Mouse (Mus musculus): ENCODE data around the gene Trp53bp1. TPM values are rescaled to one million over a fixed set of nuclear protein-coding genes. Genes with fewer than 3 reads are reported as not detected.

Gene Trp53bp1
- total RNA-seq, 2 experiments from 2014 or later = 148 to 170 TPM

DNA sequence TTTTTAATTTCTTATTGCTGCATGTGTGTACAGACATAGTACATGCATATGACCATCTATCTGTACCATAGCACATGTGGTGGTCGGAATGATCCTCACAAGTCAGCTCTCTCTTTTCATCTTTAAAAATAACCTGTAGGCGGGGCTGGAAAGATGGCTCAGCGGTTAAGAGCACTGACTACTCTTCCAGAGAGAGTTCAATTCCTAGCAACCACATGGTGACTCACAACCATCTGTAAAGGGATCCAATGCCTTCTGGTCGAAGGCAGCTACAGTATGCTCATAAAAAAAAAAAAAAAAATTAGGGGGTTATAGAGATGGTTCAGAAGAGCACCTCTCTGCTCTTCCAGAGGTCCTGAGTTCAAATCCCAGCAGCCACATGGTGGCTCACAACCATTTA, 31.8 kb downstream of the Trp53bp1 start:
- no peak for TF ChIP-seq CTCF (IDR thresholded peaks at IDR 0.05)
- H3K27ac ChIP-seq = no peak overlapping the region
- no peak for DNase-seq (ENCODE audit: extremely low spot score in 1 of 2, low spot score in 2 of 2)
- intact Hi-C loops (cut with DNase I) = no loop called here
- no peak overlapping the region for H3K4me3 ChIP-seq

- Histone ChIP-seq H3K27ac (no peak overlapping the region), H3K4me3 (no peak overlapping the region)
- intact Hi-C loops (cut with DNase I) = no loop called here
- DNase-seq (ENCODE audit: extremely low spot score in 1 of 2, low spot score in 2 of 2) = no peak
- TF ChIP-seq CTCF (IDR thresholded peaks at IDR 0.05) = no peak
Measured at GRCm38 (mm10) chr2:121235460-121236072, 35.6 kb downstream of the Trp53bp1 start.

GRCm38 (mm10) chr2:121228135-121228534, 43.1 kb downstream of the Trp53bp1 start:
- no peak for DNase-seq (ENCODE audit: extremely low spot score in 1 of 2, low spot score in 2 of 2)
- no peak overlapping the region for H3K27ac ChIP-seq
- TF ChIP-seq CTCF (IDR thresholded peaks at IDR 0.05) = no peak
- intact Hi-C loops (cut with DNase I) = no loop called here
- H3K4me3 ChIP-seq = no peak overlapping the region

DNA sequence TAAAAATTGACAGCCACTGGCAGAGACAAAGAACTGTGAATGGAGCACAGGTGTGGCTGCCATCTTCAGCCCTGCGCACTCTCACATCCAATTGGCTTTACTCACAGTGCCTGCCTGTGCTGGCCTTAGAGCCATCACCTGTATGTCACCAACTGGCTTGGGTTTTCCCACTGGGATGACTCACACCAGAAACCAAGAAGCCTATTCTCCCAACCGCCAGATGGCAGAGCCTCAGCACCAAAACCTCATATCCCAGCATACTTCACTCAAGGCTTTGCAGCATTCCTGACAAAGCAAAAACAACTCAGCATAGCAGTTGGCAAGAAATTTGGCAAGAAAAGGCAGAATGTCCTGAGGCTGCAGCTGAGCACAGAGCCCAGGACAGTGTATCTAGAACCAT, 48.2 kb downstream of the Trp53bp1 start:
- TF ChIP-seq CTCF (IDR thresholded peaks at IDR 0.05) = peak; percentile 58
- no peak overlapping the region for H3K4me3 ChIP-seq
- peak overlapping the region; percentile 42 for H3K27ac ChIP-seq
- DNase-seq (ENCODE audit: extremely low spot score in 1 of 2, low spot score in 2 of 2) = peak; percentile 28 to 32
- intact Hi-C loops (cut with DNase I) = loop anchor here (2.0 kb wide), 1 partner anchor 70 kb away; no protein-coding TSS in a partner anchor

GRCm38 (mm10) chr2:121219994-121220393, 51.2 kb downstream of the Trp53bp1 start:
- TF ChIP-seq CTCF (IDR thresholded peaks at IDR 0.05) = no peak
- no peak overlapping the region for H3K4me3 ChIP-seq
- no peak for DNase-seq (ENCODE audit: extremely low spot score in 1 of 2, low spot score in 2 of 2)
- intact Hi-C loops (cut with DNase I) = no loop called here
- H3K27ac ChIP-seq = no peak overlapping the region

- no peak overlapping the region for H3K27ac ChIP-seq
- no peak overlapping the region for H3K4me3 ChIP-seq
- intact Hi-C loops (cut with DNase I) = no loop called here
- no peak for DNase-seq (ENCODE audit: extremely low spot score in 1 of 2, low spot score in 2 of 2)
- no peak for TF ChIP-seq CTCF (IDR thresholded peaks at IDR 0.05)
Measured at GRCm38 (mm10) chr2:121219177-121219576, 52.0 kb downstream of the Trp53bp1 start.

DNA sequence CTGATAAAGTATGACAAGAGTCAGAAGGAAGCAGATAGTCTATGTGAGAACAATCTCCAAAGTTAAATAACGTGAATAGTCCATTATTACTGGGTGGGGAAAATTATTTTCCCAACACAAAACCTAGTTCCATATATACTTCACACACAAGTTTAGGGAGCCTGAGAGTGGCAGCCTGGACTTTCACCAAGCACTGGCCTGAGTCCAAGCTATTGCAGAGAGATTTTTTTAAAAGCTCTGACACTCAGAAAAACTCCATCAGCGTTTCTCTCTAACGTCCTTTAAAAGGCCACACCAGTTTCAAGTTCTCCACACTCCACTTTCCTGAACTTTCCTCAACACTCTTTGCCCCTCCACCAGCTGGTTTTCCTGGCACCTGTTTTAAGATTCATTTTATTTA, 56.7 kb downstream of the Trp53bp1 start:
- no peak for DNase-seq (ENCODE audit: extremely low spot score in 1 of 2, low spot score in 2 of 2)

DNA sequence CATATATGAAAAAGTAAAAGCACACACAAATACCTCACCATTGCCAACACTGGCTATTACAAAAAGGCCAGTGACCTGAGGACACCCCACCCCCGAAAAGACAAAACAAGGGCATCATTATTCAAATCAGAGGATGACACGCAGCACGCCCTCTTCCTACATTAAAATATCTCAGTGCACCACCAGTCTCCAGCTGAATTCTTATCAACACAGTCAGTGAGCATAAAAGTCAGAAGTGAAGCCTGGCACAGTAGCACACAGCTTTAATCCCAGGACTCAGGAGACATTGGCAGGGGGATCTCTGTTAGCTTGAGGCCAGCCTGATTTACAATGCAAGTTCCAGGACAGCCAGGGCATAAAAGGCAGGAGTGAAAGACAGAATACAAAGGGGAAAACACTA, 64.7 kb downstream of the Trp53bp1 start:
- TF ChIP-seq CTCF (IDR thresholded peaks at IDR 0.05) = no peak
- Histone ChIP-seq H3K4me3 (no peak overlapping the region), H3K27ac (no peak overlapping the region)
- intact Hi-C loops (cut with DNase I) = no loop called here
- DNase-seq (ENCODE audit: extremely low spot score in 1 of 2, low spot score in 2 of 2) = no peak

More for the DNA sequence above, 56.7 kb downstream of the Trp53bp1 start:
- Histone ChIP-seq H3K27ac (no peak overlapping the region), H3K4me3 (no peak overlapping the region)
- no peak for TF ChIP-seq CTCF (IDR thresholded peaks at IDR 0.05)
- intact Hi-C loops (cut with DNase I) = no loop called here

DNA sequence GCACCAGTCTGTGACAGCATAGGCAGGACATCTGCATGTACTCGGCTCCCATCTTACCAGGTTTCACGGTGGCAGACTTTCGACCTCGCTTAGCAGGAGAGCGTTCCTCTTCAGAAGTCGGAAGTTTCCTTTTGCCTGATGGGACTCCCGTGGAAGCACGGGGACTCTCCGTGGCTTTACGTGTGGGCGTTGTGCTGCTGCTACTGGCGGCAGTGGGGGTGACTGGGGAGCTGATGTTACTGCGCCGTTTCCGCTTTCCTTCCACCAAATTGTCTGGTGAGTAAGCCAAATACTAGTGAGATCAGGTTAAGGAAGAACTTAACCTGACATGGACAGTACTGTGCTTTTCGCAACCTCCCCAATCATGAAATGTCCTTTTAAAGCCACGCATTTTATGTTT, 66.9 kb downstream of the Trp53bp1 start:
- intact Hi-C loops (cut with DNase I) = no loop called here
- no peak for DNase-seq (ENCODE audit: extremely low spot score in 1 of 2, low spot score in 2 of 2)
- Histone ChIP-seq H3K27ac (no peak overlapping the region), H3K4me3 (no peak overlapping the region)
- no peak for TF ChIP-seq CTCF (IDR thresholded peaks at IDR 0.05)

DNA sequence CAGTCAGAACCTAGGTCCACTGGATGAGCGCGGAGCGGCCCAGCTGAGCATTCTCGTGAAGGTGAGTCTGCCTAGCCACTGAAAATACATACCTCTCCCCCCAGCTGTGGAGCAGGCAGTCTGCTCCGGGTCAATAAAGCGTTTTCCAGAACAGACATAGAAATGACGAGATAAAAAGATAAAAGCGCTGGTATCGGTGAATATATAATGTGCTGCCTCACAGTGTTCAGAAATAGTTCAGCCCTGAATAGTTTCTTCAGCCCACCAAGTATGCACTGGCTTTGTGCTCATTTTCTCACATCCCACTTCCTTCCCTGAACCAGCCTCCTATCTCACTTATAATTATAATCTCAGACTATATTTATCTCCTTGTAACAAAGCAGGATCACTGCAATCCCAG, 75.7 kb downstream of the Trp53bp1 start:
- peak overlapping the region; percentile 79 for H3K27ac ChIP-seq
- intact Hi-C loops (cut with DNase I) = loop anchor here (2.0 kb wide), 1 partner anchor 99 kb away; no protein-coding TSS in a partner anchor
- peak in 1 of 2 experiments; percentile 29 for DNase-seq (ENCODE audit: extremely low spot score in 1 of 2, low spot score in 2 of 2)

GRCm38 (mm10) chr2:121188530-121188929, 82.7 kb downstream of the Trp53bp1 start:
- DNase-seq (ENCODE audit: extremely low spot score in 1 of 2, low spot score in 2 of 2) = no peak
- no peak overlapping the region for H3K4me3 ChIP-seq
- TF ChIP-seq CTCF (IDR thresholded peaks at IDR 0.05) = peak; percentile 40
- H3K27ac ChIP-seq = no peak overlapping the region
- intact Hi-C loops (cut with DNase I) = no loop called here

More for the DNA sequence above, 75.7 kb downstream of the Trp53bp1 start:
- H3K4me3 ChIP-seq = no peak overlapping the region
- no peak for TF ChIP-seq CTCF (IDR thresholded peaks at IDR 0.05)

DNA sequence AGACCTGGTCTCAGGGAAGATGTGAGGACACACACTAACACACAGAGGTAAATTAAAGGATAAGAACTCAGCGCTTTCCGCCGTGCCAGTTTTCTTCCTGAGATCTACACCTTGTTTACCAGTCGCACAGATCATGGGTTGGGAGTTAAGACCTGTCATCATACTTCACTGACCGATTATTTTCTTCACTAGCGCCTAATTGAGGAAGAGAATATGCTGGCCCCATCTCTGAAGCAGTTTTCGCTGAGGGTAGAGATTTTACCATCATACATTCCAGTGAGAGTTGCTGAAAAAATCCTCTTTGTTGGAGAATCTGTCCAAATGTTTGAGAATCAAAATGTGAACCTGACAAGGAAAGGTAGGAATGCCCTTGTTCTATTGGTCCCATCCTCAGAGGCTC, 87.1 kb downstream of the Trp53bp1 start:
- intact Hi-C loops (cut with DNase I) = no loop called here
- no peak for TF ChIP-seq CTCF (IDR thresholded peaks at IDR 0.05)

GRCm38 (mm10) chr2:121183431-121183830, 87.8 kb downstream of the Trp53bp1 start:
- Histone ChIP-seq H3K27ac (no peak overlapping the region), H3K4me3 (no peak overlapping the region)
- no peak for TF ChIP-seq CTCF (IDR thresholded peaks at IDR 0.05)
- DNase-seq (ENCODE audit: extremely low spot score in 1 of 2, low spot score in 2 of 2) = no peak
- intact Hi-C loops (cut with DNase I) = no loop called here

More for the DNA sequence above, 87.1 kb downstream of the Trp53bp1 start:
- Histone ChIP-seq H3K4me3 (no peak overlapping the region), H3K27ac (no peak overlapping the region)
- DNase-seq (ENCODE audit: extremely low spot score in 1 of 2, low spot score in 2 of 2) = no peak

All from left cerebral cortex, adult 2 months (tissue).